Mouse (Mus musculus) embryonic stem cell, embryonic (primary cell): ENCODE data around the gene Vmn1r111.
"Not testable (repeated sequence)": the region's sequence is repeated elsewhere in the genome, so short reads cannot be mapped to it uniquely, and the experiment has no call there.

ENCODE experiments used
- CTCF ChIA-PET, 4 experiments: fragments of 300-600 bp in 2 of 4; fragments of 350-600 bp in 2 of 4; sonication (Branson Sonifier 250); formaldehyde crosslinking; loops; one replicate each; lab custom pipeline; 2022; ENCODE audit warnings: inconsistent platforms in 2 of 4; lab: Charles Lee
- POLR2A ChIA-PET, 4 experiments: fragments of 300-600 bp in 2 of 4; fragments of 350-600 bp in 2 of 4; sonication (Branson Sonifier 250); formaldehyde crosslinking; loops; one replicate each; lab custom pipeline; 2022; ENCODE audit warnings: antibody characterized with exemption in 4 of 4, inconsistent platforms in 1 of 4; lab: Charles Lee

Vmn1r111 gene

GRCm38 (mm10) chr7:20703116-20703515 is at the start of gene Vmn1r111:
Gene Vmn1r111, minus strand, starts transcription at chr7:20703216.
- CTCF ChIA-PET, POLR2A ChIA-PET: not testable (repeated sequence)

DNA sequence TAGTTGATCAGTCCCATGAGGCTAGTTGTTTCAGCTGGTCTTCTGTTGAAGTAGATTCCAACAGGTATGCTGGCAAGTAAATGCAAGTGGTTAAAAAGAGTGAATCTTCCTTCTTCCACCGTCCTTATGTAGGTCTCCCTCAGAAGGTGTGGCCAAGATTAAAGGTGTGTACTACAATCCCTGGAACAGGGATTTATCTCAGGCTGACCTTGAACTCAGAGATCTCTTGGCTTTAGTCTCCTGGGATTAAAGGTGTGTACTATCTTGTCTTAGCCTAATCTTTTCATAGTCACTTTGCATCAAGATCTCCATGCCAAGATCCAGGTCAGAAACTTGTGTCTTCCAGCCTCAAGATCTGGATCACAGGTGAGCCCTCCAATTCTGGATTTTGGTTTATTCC is 27.5 kb upstream of the Vmn1r111 start, which contains the start of gene Gm10668:
Gene Gm10668, minus strand, starts transcription at position 101 of the 400 bp plus-strand sequence.
- CTCF ChIA-PET, POLR2A ChIA-PET: not testable (repeated sequence)

DNA sequence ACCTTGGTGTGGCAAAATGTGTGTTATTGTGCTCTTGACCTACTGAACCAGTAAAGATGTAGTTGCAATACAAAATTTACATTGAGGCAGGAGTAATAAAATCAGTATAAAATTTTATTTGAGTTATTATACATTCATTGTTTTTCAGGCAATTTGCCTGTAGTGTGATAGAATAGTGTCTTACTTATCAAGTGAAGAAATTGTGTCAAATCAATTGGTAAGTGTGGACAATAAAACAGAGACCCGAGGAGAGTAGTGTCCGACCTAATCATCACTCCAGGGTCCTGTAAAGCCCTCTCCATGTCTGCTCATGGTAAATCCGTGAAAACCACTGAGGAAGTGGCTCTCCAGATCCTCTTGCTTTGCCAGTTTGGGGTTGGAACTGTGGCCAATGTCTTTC is 34.4 kb downstream of the Vmn1r111 start, which contains the start of gene Vmn1r107:
Gene Vmn1r107, plus strand, starts transcription at position 301 of the 400 bp plus-strand sequence.
- POLR2A ChIA-PET, CTCF ChIA-PET: not testable (repeated sequence)
